Mouse (Mus musculus): ENCODE results near the gene Grap. TPM values are rescaled to one million over a fixed set of nuclear protein-coding genes. Genes with fewer than 3 reads are reported as not detected.

Gene Grap
- polyA plus RNA-seq, 1 experiment from 2014 or later: 9.3 TPM

DNA sequence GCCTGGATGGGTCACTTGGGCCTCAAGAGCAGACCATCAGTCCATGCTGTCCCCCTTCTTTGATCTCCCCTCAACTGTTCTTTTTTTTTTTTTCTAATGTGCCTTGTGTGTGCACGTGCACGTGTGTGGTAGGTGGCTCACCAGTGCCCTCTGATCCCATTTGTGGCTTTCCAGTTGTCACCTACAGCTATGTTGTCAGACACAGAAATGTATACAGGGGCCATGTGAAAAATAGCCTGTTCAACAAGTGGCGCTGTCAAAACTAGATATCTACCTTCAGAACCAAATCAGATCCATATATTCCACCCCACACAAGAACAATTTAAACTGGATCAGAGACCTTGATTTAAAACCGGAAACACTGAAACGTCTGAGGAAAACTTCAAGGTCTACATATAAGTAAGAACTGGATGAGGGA is 3.9 kb upstream of the Grap start:
- no peaks in the 10 kb centered on the region for H3K36me3 ChIP-seq
- H3K4me2 ChIP-seq: no peak overlapping the region
- peaks cover 5% of the 10 kb centered on the region for H3K4me1 ChIP-seq (replicated peaks)
- H3K9ac ChIP-seq: no peak overlapping the region
- H3K4me3 ChIP-seq: no peak overlapping the region
- ATAC-seq (replicated peaks; ENCODE audit: insufficient number of reproducible peaks, insufficient read depth, low FRiP score, low read depth): no peak
- H3K27ac ChIP-seq: no peak overlapping the region
- no peaks in the 10 kb centered on the region for H3K9me3 ChIP-seq (replicated peaks)
- no peaks in the 10 kb centered on the region for H3K27me3 ChIP-seq
- WGBS: 88% methylated on average over 5 of the region's 5 CpGs

DNA sequence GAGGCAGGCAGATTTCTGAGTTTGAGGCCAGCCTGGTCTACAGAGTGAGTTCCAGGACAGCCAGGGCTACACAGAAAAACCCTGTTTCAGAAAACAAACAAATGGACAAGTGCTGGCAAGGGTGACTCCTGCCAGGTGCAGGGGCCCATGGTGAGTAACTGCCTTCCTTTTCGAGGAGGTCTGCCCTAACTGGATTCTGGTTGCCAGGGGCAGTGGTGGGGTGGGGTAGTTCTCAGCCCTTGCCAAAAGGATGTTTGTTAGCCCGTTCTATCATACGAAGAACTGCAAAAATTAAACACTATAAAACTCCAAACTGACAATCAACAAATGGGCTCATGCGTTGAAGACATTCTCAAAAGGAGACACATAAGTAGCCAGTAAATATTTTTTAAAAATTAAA is 3.4 kb upstream of the Grap start:
- Histone ChIP-seq H3K36me3 (no peaks in the 10 kb centered on the region), H3K9me3 (replicated peaks) (no peaks in the 10 kb centered on the region), H3K4me3 (no peak overlapping the region), H3K4me1 (replicated peaks) (peaks cover under 1% of the 10 kb centered on the region; the same call in 1 of the 2 replicates), H3K4me2 (no peak overlapping the region), H3K9ac (no peak overlapping the region), H3K27ac (no peak overlapping the region), H3K27me3 (no peaks in the 10 kb centered on the region)
- no peak for ATAC-seq (replicated peaks; ENCODE audit: insufficient number of reproducible peaks, insufficient read depth, low FRiP score, low read depth)
- 82% methylated on average over 4 of the region's 4 CpGs for WGBS

DNA sequence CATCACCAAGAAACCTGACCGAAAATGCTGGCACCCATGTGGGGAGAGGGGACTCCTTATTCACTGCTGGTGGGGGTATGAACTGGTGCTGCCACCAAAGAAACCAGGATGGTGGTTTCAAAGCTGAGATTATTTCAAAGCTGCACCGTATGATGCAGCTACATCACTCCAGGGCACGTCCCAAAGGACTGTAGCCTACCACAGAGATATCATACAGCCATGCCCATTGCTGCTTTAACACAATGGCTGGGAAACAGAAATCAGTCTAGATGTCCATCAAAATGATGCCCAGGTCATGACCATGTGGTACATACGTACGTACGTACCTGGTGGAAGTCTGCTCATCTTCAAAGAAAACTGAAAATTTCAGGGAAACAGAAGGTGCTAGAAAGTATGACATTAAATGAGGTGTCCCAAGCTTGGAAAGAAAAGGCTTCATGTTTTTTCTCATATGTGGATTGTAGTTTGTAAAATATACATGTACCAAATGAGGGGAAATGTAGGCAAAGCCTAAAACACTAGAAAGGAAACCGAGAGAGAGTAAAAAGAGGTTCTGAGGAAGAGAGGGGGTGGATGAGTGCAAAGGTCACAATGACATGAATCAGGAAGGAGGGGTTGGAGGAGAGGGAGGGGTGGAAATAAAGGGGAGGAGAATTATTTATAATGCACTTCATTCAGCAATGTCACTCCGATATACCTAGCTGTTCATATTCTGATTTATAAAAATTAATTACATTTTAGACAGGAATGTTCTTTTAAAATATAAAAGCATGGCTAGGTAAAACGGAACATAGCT is 2.4 kb upstream of the Grap start:
- ATAC-seq (replicated peaks; ENCODE audit: insufficient number of reproducible peaks, insufficient read depth, low FRiP score, low read depth): no peak
- Histone ChIP-seq H3K36me3 (no peaks in the 10 kb centered on the region), H3K27ac (no peak overlapping the region), H3K4me2 (no peak overlapping the region), H3K9ac (no peak overlapping the region), H3K4me3 (no peak overlapping the region), H3K4me1 (replicated peaks) (no peaks in the 10 kb centered on the region), H3K9me3 (replicated peaks) (no peaks in the 10 kb centered on the region), H3K27me3 (no peaks in the 10 kb centered on the region)
- WGBS: 76% methylated on average over 9 of the region's 9 CpGs

DNA sequence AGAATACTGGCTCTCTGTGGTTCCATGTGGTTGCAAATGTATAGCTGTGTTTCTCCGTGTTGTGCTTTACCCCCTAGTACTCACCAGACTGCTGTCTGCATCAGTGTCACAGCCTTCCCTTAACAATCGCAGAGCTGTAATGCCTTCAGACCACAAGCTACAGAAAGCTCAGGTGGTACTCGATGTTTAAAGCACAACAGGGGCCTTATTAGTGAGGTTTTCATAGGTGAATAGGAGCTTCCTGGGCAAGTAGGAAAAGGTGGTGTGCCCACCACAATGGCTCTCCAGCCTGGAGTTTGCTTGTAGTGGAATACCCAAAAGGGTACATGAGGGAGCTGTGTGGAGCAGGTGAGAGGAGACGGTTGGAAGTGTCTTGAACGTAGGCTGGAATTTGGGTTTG is 849 bp upstream of the Grap start:
- H3K27ac ChIP-seq: no peak overlapping the region
- WGBS: 87% methylated on average over 5 of the region's 5 CpGs
- no peaks in the 10 kb centered on the region for H3K27me3 ChIP-seq
- no peak overlapping the region for H3K9ac ChIP-seq
- H3K4me1 ChIP-seq (replicated peaks): no peaks in the 10 kb centered on the region
- no peak overlapping the region for H3K4me2 ChIP-seq
- no peak overlapping the region for H3K4me3 ChIP-seq
- no peaks in the 10 kb centered on the region for H3K9me3 ChIP-seq (replicated peaks)
- H3K36me3 ChIP-seq: no peaks in the 10 kb centered on the region
- ATAC-seq (replicated peaks; ENCODE audit: insufficient number of reproducible peaks, insufficient read depth, low FRiP score, low read depth): no peak

DNA sequence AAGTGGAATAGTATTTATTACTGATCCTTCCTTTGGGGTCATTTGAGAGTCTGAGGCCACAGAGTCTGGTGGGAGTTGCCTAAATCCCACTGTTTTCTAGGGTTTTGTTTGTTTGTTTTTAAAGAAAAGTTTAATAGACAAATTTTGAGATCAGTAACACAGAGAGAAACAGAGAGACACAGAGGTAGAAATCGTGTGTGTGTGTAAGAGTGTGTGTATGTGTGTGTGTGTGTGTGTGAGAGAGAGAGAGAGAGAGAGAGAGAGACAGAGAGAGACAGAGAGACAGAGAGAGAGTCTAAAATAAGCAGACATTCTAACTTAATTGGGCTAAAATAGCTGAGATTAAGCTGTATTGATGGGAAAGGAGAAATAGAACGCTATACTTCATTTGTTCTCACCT is 503 bp downstream of the Grap start:
- H3K4me3 ChIP-seq: peak overlapping the region; percentile 37
- no peaks in the 10 kb centered on the region for H3K36me3 ChIP-seq
- H3K9me3 ChIP-seq (replicated peaks): no peaks in the 10 kb centered on the region
- peaks cover 3% of the 10 kb centered on the region; the same call in 1 of the 2 replicates for H3K4me1 ChIP-seq (replicated peaks)
- 66% methylated on average over 2 of the region's 2 CpGs for WGBS
- no peaks in the 10 kb centered on the region for H3K27me3 ChIP-seq
- peak overlapping the region; percentile 48 for H3K4me2 ChIP-seq
- ATAC-seq (replicated peaks; ENCODE audit: insufficient number of reproducible peaks, insufficient read depth, low FRiP score, low read depth): no peak
- H3K9ac ChIP-seq: no peak overlapping the region
- no peak overlapping the region for H3K27ac ChIP-seq

DNA sequence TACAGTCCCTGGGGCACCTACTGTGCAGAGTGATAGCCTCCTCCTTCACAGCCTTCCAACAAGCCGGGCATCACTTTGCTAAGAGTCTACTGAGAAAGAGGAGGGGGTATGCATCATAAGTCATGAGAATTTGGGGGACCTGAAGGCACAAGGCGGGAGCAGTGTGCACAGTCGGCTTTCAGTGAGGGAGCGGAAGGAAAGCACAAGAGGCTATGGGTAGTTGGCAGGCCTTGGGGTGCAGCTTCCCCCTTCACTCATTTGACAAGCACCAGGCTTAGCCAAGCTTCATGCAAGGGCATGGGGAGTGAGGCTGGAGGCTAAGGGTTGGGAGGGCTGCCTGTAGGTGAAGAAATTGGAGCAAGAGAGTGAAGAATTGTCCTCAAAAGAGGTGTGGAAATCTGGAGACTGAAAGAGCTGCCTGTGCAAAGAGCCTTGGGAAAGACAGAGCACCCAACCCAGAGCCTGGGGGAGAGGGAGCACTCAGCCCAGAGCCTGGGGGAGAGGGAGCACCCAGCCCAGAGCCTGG is 1.8 kb downstream of the Grap start:
- Histone ChIP-seq H3K9ac (no peak overlapping the region), H3K4me3 (no peak overlapping the region), H3K9me3 (replicated peaks) (no peaks in the 10 kb centered on the region), H3K4me1 (replicated peaks) (peaks cover 11% of the 10 kb centered on the region), H3K27ac (no peak overlapping the region), H3K4me2 (peak overlapping the region; percentile 8; the same call in 1 of the 2 replicates), H3K36me3 (no peaks in the 10 kb centered on the region), H3K27me3 (no peaks in the 10 kb centered on the region)
- 75% methylated on average over 4 of the region's 4 CpGs for WGBS
- no peak for ATAC-seq (replicated peaks; ENCODE audit: insufficient number of reproducible peaks, insufficient read depth, low FRiP score, low read depth)

DNA sequence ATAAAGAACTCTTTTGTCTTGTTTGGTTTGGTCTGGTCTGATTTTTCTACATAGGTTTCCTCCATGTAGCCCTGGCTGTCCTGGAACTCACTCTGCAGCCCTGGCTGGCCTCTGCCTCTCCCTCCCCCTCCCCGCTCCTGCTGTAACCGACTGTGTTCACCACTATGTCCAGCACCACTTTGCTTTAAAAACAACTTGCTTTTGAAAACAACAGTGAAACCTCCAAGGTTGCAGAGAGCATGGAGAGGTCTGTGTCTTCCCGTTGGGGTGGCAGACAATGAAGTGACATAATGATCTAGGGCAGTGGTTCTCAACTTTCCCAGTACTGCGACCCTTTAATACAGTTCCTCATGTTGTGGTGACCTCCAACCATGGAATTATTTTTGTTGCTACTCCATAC is 2.6 kb downstream of the Grap start:
- 50% methylated on average over 4 of the region's 4 CpGs for WGBS
- no peak for ATAC-seq (replicated peaks; ENCODE audit: insufficient number of reproducible peaks, insufficient read depth, low FRiP score, low read depth)
- no peak overlapping the region for H3K4me2 ChIP-seq

DNA sequence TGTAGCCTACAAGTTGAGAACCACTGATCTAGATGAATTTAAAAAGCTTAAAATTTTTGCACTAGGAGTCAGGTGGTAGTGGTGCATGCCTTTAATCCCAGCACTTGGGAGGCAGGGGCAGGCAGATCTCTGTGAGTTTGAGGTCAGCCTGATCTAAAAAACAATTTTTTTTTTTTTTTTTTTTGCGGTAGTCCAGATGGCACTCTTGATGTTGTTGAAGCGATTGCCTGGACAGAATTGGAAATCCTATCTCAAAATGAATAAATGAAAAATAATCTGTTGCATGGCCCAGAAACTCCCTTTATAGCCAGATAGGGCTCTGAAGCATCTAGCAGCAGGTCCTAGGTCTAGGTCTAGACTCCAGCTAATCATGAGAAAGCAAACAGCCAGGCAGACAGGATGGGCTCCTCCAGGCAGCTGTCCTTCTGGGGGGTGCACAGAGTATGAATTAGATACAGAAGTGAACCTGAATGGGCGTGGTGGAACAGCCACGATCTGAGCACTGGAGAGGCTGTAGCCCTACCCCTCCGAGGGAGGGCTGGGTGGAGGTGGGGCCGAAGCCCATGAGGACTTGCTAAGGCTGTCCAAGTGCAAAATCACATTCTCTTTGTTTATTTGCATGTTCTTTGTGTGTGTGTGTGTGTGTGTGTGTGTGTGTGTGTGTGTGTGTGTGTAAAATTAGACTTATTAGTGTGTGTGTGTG is 3.2 kb downstream of the Grap start:
- no peaks in the 10 kb centered on the region for H3K36me3 ChIP-seq
- 67% methylated on average over 6 of the region's 6 CpGs for WGBS
- no peak overlapping the region for H3K9ac ChIP-seq
- no peak for ATAC-seq (replicated peaks; ENCODE audit: insufficient number of reproducible peaks, insufficient read depth, low FRiP score, low read depth)
- H3K27ac ChIP-seq: no peak overlapping the region
- H3K4me1 ChIP-seq (replicated peaks): peaks cover 11% of the 10 kb centered on the region
- no peak overlapping the region for H3K4me3 ChIP-seq
- H3K9me3 ChIP-seq (replicated peaks): no peaks in the 10 kb centered on the region
- no peaks in the 10 kb centered on the region for H3K27me3 ChIP-seq
- no peak overlapping the region for H3K4me2 ChIP-seq

More for the DNA sequence above, 2.6 kb downstream of the Grap start:
- Histone ChIP-seq H3K27ac (no peak overlapping the region), H3K27me3 (no peaks in the 10 kb centered on the region), H3K9me3 (replicated peaks) (no peaks in the 10 kb centered on the region), H3K4me3 (no peak overlapping the region), H3K9ac (no peak overlapping the region), H3K4me1 (replicated peaks) (peaks cover 11% of the 10 kb centered on the region), H3K36me3 (no peaks in the 10 kb centered on the region)

DNA sequence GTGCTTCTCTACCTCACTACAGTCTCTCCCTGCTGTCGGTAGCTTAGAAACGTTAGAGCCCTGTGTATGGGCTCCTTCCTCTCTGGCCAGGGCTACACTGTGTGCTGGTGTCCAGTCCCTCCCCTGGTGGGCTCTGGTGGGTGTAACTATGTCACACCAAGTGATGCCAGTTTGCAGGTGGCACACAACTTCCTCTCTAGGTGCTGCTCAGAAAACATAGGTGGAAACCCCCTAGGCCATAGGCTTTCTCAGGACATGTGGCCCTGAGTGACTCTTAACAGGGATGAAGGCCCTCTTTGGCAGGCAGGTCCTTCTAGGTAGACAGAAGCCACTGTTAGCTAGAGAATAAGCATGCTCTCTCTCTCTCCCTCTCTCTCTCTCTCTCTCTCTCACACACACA is 4.4 kb downstream of the Grap start:
- WGBS: 60% methylated on average over 2 of the region's 2 CpGs
- H3K9me3 ChIP-seq (replicated peaks): no peaks in the 10 kb centered on the region
- no peaks in the 10 kb centered on the region for H3K36me3 ChIP-seq
- no peak overlapping the region for H3K9ac ChIP-seq
- H3K4me3 ChIP-seq: no peak overlapping the region
- ATAC-seq (replicated peaks; ENCODE audit: insufficient number of reproducible peaks, insufficient read depth, low FRiP score, low read depth): no peak
- no peak overlapping the region for H3K4me2 ChIP-seq
- H3K27me3 ChIP-seq: no peaks in the 10 kb centered on the region
- H3K4me1 ChIP-seq (replicated peaks): peaks cover 11% of the 10 kb centered on the region
- H3K27ac ChIP-seq: no peak overlapping the region

DNA sequence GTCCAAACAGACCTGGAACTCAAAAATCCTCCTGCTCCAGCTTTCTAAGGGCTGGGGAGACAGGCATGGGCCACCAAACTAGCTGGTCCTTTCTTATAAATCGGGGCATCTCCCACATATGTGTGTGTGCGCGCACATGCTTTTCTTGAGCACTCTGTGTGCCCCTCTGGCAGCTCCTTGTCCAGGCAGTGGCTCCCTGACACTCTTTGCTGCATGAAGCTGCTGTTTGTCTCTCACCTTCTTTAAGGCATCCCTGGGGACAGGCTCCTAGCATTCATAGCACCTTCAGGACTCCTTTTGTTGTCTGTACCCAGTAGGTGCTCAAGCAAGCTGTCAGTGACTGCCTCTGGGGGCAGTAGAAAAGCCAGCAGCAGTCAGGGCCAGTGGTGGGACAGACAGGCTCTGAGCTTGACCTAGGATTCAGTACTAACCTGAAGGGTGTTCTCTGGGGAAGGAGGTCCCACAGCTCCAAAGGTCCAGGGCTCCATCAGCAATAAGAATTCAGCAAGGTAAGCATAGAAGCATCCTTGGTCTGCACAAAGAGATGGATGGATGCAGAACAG is 5.4 kb downstream of the Grap start:
- 86% methylated on average over 3 of the region's 3 CpGs for WGBS
- no peak for ATAC-seq (replicated peaks; ENCODE audit: insufficient number of reproducible peaks, insufficient read depth, low FRiP score, low read depth)

DNA sequence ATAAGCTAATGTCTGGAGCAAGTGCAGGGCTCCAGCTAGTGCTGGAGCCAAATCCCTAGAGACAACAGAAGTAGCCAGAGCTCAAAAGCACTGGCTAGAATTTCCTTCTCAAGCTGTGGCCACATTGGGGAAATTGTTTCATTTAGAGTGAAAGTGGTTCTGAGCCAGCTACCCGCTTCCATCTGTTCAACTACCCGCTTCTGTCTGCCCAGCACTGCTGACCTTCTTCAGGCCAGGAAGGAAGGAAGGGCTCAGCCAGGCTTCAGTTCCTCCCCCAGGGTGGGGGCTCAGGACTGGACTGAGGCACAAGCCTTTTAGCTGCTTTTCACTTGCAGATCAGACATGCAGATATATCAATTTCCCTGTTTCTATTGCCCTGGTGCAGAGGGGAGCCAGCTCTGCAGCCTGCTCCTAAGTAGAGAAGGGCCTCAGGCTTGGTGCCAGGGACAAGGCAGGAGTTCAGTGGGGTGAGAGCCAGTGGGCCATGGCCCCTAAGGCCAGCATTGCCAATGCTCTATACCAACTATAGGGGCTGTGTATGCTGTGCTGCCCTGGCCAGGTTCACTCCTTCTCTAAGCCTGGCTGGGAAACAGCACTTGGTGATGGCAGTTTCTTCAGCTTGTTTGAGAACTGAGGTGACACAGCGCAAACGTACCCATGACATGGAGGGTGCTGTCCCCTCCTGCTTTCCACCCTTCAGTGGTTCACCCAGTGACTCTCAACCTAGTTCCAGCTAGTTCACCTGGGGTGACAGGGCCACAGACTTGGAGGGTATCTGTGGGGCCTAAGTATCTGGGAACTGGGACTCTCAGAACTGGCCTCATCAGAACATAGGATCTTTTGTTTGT is 6.2 kb downstream of the Grap start:
- no peaks in the 10 kb centered on the region for H3K9me3 ChIP-seq (replicated peaks)
- H3K9ac ChIP-seq: no peak overlapping the region
- H3K4me2 ChIP-seq: no peak overlapping the region

More for the DNA sequence above, 5.4 kb downstream of the Grap start:
- H3K27ac ChIP-seq: no peak overlapping the region
- no peak overlapping the region for H3K4me2 ChIP-seq
- H3K9ac ChIP-seq: no peak overlapping the region
- H3K4me1 ChIP-seq (replicated peaks): peaks cover 11% of the 10 kb centered on the region
- H3K36me3 ChIP-seq: no peaks in the 10 kb centered on the region
- no peaks in the 10 kb centered on the region for H3K27me3 ChIP-seq
- no peaks in the 10 kb centered on the region for H3K9me3 ChIP-seq (replicated peaks)
- H3K4me3 ChIP-seq: no peak overlapping the region

More for the DNA sequence above, 6.2 kb downstream of the Grap start:
- H3K4me1 ChIP-seq (replicated peaks): peaks cover 11% of the 10 kb centered on the region
- H3K27me3 ChIP-seq: no peaks in the 10 kb centered on the region
- H3K36me3 ChIP-seq: no peaks in the 10 kb centered on the region
- H3K4me3 ChIP-seq: no peak overlapping the region
- 73% methylated on average over 4 of the region's 4 CpGs for WGBS
- no peak for ATAC-seq (replicated peaks; ENCODE audit: insufficient number of reproducible peaks, insufficient read depth, low FRiP score, low read depth)
- no peak overlapping the region for H3K27ac ChIP-seq
